Mouse (Mus musculus): Measurements from ENCODE around the gene Suclg2.

GRCm38 (mm10) chr6:95731570-95732367, 13.2 kb upstream of the Suclg2 start:
- TF ChIP-seq CTCF (IDR thresholded peaks at IDR 0.05; ENCODE audit: low read depth) (no peak), EP300 (IDR thresholded peaks at IDR 0.05; ENCODE audit: low read depth) (no peak)

All from heart, postnatal 0 days (tissue).